Mouse (Mus musculus): ENCODE results near the gene Kank2.

DNA sequence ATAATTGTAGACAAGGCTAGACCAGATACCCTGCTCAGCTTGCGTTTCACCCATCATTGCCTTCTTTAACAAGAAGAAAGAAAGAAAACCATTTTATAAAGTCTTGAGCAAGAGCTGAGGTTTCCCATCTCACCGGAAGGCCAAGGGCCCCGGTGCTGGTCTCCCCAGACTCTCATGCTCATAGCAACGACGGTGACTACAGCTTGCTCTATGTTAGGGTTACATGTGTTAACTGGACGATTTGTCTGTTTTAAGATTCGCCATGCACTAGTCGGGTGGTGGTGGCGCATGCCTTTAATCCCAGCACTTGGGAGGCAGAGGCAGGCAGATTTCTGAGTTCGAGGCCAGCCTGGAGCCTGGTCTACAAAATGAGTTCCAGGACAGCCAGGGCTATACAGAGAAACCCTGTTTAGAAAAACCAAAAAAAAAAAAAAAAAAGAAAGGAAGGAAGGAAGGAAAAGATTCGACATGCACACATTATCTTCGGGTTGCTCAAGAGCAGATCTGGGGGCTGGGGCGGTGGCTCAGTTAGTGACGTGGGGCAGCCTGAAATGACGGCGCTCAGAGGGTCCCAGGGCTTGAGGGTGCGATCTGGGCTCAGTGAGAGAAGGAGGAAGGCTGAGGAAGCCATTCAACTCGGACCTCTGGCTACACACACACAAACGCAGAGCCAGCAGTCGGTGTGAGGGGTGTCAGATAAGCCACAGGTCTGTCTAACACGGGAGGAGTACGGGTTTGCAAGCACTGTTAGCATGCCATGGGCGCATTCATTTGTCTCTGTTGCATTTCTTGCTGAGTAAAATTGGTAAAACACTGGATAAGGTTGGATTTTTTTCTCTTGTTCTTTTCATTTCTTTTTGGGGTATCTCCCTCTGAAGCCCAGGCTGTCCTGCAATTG lies 73.1 kb downstream of the Kank2 start:
- TF ChIP-seq CTCF (IDR thresholded peaks at IDR 0.05; ENCODE audit: low read depth) (no peak), EP300 (IDR thresholded peaks at IDR 0.05; ENCODE audit: low read depth) (no peak)
